Mouse (Mus musculus) left cerebral cortex, postnatal 36 days (tissue): Measurements from ENCODE around the gene Aff1. TPM values are rescaled to one million over a fixed set of nuclear protein-coding genes. Genes with fewer than 3 reads are reported as not detected.
A peak's percentile ranks its signal among the peaks of the same experiment; 100 is the strongest.

Experiments used
- DNase-seq, 2 experiments: peaks; one replicate each; pipeline ENCODE4 v3.0.0; 2021 to 2022; ENCODE audit warnings: low spot score in 2 of 2, mixed read lengths in 1 of 2
- intact Hi-C: fragments of 180-260 bp; cut with DNase I; formaldehyde crosslinking; loops from one replicate; pipeline ENCODE4 v1.15.1; 2025
- total RNA-seq, 2 experiments: library from RNA; stranded (reverse); gene quantifications; 2 replicates each; pipeline ENCODE4 v1.2.3; 2021

The Aff1 gene
- total RNA-seq, 2 experiments from 2014 or later, result 10.9 to 13.5 TPM

GRCm38 (mm10) chr5:103722721-103723120 lies 30.5 kb downstream of the Aff1 start:
- intact Hi-C loops, result no loop called here
- no peak for DNase-seq

- intact Hi-C loops, result no loop called here
- DNase-seq, result no peak
These were observed 32.2 kb downstream of the Aff1 start for GRCm38 (mm10) chr5:103724384-103724783.

GRCm38 (mm10) chr5:103724823-103725222 lies 32.6 kb downstream of the Aff1 start:
- intact Hi-C loops, result no loop called here
- no peak for DNase-seq

DNA sequence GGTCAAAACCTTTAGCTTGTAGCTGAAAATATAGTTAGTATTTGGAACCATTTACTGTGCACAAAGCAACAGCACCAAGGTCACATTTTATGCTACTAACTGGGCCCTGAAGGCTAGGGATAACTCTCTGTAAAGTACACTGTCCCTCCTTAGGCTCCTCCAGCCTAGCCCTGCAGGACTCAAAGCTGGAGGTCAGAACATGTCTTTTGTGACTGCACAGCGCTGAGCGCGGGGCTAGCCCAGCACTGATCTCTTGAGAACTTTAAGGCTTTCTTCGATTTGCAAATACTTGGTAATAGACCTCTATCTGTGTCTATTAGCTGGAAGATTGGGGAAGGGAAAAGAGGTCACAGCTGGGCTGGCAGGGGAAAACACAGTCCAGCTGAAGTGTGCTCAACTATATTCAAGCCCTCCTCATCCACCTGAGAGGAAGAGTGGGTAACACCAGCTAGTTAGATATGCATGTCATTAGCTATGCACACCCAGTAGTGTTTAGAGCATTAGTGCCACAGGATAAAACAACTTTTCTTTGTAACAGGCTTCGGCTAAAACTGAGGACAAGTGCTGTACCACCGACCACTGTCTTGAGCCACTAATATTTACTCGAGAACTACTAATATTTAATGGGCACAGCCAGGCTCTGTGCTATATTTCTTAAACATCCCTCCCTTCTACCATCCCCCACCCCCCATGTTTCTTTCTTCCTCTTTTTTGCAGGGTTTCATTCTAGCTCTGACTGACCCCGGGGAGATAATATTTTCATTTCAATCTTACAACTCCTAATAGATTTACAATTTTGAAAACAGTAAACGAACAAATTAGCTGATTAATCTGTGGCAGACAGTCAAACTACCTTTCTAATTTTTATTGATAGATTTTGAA lies 33.3 kb downstream of the Aff1 start:
- intact Hi-C loops, result no loop called here
- DNase-seq, result no peak

- intact Hi-C loops, result no loop called here
- no peak for DNase-seq
These were observed 34.2 kb downstream of the Aff1 start for GRCm38 (mm10) chr5:103726281-103726938.

DNA sequence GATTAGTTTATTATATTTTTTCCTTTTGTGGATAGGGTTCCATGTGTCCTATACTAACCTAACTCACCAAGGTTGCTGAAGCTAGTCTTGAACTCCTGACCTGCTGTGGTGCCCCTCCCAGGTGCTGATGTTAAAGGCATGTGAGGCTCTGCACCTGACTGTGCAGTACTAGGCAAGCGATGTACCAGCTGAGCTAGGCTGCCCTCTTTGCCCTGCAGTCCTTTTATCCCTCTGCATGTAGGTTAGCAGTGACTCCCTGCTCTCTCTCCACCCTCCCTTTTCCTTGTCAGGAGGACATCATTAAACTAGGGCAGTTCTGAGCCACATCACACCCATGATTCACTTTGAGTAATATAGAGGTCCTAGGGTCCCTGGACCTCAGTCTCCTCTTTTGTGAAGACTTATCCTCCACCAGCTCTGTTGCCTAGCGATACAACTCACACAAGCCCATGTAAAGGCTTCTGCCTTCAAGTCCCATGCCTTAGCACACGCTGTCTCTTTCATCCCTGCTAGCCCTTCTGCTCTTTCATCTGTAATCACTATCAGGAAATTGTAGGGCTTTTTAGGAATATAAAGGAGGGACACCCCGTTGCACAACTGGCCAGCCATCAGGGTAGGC lies 35.7 kb downstream of the Aff1 start:
- intact Hi-C loops, result no loop called here
- DNase-seq, result no peak

DNA sequence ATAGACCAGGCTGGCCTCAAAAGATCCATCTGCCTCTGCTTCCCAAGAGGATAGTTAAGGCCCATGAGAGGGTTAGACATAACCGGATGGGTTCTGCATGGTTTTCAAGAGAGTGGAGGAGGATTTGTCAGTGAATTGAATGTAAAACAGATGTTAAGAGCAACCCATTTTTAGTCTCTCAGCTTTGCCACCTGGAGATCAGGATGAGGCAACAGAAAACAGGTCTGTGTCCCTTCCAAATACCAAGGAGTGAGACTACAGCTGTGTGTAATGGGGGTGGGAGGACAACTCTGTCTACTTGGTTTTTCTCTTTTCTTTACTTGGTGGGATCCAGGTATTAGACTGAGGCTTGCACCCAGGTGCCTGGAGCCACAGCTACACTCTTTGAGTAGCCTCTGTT lies 37.1 kb downstream of the Aff1 start:
- no peak for DNase-seq
- intact Hi-C loops, result no loop called here

DNA sequence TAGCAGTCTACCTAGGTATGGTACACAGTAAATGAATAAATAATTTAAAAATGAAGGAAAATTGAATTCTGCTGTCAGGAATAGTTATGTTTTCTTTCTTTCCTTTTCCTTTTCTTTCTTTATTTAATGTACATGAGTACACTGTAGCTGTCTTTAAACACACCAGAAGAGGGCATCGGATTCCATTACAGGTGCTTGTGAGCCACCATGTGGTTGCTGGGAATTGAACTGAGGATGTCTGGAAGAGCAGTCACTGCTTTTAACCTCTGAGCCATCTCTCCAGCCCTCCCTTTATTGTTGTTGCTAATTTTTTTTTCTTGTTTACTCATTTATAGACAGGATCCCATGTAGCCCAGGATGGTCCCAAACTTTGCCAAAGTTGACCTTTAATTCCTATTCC lies 38.0 kb downstream of the Aff1 start:
- no peak for DNase-seq
- intact Hi-C loops, result no loop called here

DNA sequence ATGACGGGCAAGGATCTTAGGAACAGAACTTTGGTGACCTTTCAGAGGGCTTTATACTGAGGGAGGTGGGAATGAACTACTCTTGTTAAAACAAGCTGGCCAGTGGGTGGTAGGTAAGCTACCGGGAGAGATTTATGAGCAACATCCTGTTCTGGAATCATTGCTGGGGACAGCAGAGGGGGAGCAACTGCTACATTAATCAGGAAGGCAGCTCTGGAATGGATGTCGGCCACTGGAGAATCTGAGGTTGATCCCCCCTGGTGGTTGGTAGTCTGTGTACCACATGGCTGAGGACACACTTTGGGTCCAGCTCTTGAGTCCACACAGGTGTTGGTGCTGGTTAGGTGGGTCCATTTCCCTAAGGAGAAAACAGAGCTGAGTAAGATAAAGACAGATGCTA lies 38.6 kb downstream of the Aff1 start:
- intact Hi-C loops, result no loop called here
- DNase-seq, result no peak

DNA sequence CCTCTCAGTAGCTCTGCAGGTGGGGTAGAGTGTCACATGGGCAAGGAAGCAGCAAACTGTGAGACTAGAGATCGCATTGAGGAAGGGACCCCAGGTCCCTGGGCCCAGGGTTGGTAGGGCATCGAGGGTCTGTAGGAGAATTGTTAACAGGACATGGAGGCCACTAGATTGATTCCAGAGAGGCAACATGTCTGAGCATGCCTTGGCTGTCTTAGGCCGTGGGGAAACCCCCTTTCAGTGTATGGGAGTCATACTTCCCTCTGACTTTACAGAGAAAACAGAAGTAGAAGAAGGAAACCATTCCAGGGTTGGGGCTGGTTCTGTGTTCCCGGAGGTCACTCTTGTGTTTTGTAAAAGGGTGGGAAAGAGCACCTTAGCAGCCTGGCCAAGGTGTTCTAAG lies 40.4 kb downstream of the Aff1 start:
- DNase-seq, result no peak
- intact Hi-C loops, result no loop called here

DNA sequence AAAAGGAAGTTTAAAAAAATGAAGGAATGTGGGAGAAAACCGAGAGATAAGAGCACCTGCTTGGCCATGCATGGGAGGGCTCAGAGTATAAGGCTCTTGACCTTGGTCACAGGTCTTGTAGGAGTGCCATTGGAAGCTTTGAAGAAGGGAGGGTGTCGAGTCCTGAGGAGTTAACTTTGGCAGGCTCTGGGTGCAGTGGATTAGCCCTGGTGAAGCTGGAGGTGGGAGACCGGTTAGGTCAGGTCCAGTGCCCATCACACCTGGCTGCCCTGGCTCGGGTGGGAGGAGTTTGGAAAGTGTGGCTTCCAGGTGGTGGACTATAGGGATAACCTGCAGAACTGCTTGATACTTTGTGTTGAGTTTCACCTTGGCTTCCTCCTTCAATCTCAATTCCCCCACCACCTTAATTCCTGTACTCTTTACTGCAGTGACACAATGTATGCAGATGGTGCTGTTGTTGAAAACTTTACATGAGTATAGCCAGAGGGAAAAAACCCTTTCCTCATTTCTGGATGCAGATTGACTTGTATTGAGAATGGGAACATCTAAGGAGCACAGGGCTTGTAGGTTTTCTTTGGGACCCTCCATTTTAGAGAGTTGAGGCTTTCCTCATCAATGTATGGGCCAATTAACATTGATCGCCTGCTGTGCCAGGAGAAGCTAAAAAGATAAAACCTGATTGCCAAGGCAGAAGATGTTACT lies 43.4 kb downstream of the Aff1 start:
- intact Hi-C loops, result no loop called here
- no peak for DNase-seq

DNA sequence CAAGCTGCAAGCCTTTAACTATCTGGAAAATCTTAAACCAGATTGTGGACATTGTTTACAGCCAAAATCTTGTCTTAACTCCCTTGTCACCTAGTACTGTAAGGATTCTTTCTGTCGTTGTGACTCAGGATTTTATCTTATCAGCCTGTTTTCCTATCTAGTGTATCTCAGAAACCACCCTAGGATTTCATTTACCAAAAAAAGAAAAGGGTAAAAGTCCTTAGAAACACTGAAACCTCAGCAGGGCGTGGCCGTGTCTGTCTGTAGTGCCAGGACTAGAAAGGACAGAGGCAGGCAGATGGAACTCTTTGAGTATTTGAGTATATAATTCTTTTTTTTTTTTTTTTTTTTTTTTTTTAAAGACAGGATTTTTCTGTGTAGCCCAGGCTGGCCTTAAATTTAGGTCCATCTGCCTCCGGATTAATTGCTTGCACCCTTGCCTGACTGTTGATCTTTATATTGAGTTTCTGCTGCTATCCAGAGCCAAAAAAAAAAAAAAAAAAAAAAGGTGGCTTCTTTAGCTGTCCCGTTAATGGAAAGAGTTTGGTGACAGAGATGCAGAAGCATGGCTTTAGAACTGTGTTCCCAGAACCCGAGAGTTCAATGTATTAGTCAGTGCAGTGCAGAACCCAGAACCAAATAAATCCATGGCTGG lies 44.5 kb downstream of the Aff1 start:
- DNase-seq, result no peak
- intact Hi-C loops, result no loop called here

DNA sequence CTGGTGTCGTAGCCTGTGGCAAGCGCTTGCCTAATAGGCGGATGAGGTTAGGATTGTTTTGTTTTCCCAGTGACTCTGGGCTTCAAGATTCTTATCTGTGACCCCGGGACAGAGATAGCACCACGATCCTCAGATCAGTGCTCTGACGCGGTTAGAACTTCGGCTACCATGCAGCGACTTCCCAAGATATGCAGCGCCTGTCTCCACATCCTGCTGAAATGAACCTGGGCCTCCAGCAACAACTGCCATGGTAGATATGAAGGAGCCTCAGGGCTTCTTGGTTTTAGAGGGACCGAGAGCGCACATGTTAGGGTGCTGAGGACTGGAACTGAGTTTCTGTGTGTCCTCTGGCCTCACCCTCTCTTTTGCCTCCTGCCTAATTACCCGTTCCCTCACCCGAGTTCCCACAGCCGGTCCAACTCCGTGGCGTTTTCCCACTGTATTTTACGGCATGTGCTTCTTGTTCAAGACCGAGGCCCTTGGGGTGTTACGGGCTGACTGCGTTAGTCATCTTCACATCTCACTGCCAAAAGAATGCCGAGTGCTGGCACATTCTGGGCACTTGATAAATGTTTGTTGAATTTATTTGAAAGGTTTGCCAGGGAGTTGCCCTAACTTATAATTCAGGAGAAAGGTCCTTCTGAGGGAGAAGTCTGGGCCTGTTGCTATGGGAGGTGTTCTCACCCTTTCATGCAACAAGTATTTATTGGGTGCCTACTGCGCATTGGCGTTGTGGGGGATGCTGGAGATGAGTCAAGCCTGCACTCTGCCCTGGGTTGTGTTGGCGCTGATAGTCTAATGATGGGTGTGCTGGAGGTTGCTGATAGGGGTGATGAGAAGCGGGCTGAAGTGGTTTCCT lies 45.3 kb downstream of the Aff1 start:
- no peak for DNase-seq
- intact Hi-C loops, result no loop called here

- intact Hi-C loops, result no loop called here
- no peak for DNase-seq
These were observed 46.3 kb downstream of the Aff1 start for GRCm38 (mm10) chr5:103738509-103738908.

DNA sequence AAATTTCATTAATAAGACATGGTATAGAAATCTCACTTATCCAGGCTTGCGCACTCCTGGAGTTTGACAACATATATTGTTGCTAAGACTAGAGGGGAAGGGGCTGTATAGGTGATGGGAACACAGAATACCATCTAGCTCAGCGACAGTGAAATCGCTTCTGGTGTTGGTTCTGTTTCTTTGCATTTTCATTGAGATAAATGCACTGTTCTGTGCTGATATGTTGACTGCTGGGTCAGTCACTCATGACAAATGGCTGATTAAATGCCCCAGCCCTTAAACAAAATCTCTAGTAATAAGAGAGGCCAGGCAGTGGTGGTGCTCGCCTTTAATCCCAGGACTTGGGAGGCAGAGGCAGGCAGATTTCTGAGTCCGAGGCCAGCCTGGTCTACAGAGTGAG lies 47.0 kb downstream of the Aff1 start:
- intact Hi-C loops, result no loop called here
- DNase-seq, result no peak

DNA sequence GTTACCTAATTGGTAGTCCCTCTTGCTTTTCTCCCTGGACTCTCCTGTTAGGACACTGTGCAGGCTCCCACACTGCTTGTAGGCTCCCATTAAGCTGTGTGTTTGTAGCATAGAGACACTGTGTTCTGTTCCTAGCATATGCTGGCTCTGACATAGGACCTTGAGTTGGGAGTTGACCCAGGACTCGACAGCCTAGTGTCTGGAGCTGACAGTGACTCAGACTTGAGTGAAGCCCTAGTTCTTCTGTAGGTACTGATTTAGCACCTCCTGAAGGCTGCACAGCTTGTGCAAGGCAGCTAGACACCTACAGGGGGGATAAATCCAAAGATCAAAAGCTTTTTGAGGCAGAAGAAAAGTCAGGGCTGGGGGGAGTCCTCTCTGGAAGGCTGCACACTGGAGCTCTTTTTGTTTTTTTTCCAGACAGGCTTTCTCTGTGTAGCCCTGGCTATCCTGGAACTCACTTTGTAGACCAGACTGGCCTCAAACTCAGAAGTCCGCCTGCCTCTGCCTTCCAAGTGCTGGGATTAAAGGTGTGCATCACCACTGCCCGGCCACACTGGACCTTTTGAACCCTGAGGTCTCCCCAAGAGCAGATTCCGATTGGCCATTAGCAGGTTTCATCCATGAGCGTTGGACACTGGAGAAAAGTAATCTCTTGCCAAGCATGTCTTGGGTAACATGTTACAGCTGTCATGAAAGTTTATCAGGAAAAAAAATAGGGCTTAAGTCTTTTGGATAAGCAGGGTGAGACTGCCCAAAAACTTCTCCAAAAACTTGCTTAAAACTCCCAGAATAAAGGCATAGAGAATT lies 48.1 kb downstream of the Aff1 start:
- peak in 1 of 2 experiments; percentile 9 for DNase-seq
- intact Hi-C loops, result no loop called here

DNA sequence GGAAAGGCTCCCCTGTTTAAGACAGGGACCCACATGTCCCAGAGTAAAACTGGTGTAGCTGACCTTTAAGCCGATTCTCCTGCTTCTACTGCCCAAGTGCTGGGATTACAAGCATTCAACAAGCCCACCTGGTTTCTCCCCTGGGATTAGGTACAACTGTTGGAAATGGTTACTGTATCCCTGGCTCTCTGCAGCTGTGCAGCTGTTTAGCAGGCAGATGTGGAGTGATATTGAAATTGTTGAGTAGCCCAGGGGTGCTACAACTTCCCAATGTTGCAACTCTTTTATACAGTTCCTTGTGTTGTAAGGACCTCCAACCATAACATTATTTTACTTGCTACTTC lies 48.7 kb downstream of the Aff1 start:
- intact Hi-C loops, result no loop called here

GRCm38 (mm10) chr5:103741443-103741842 lies 49.3 kb downstream of the Aff1 start:
- intact Hi-C loops, result no loop called here
- DNase-seq, result no peak

More for the DNA sequence above, 48.7 kb downstream of the Aff1 start:
- no peak for DNase-seq
